Mouse (Mus musculus) heart, postnatal 25 days (tissue): Measurements from ENCODE around the gene Tnmd. TPM values are rescaled to one million over a fixed set of nuclear protein-coding genes. Genes with fewer than 3 reads are reported as not detected.
A peak's percentile ranks its signal among the peaks of the same experiment; 100 is the strongest.

Experiments used
- DNase-seq: peaks from one replicate; pipeline ENCODE4 v3.0.0; 2022; ENCODE audit warnings: low spot score
- intact Hi-C: fragments of 180-260 bp; cut with DNase I; formaldehyde crosslinking; loops from one replicate; pipeline ENCODE4 v1.15.1; 2025
- total RNA-seq, 2 experiments: library from RNA; stranded (reverse); gene quantifications; 2 replicates each; pipeline ENCODE4 v1.2.3; 2021

The Tnmd gene
- total RNA-seq, result under 1 TPM in 1 of 2 experiments, not detected in 1; 0.25 TPM

DNA sequence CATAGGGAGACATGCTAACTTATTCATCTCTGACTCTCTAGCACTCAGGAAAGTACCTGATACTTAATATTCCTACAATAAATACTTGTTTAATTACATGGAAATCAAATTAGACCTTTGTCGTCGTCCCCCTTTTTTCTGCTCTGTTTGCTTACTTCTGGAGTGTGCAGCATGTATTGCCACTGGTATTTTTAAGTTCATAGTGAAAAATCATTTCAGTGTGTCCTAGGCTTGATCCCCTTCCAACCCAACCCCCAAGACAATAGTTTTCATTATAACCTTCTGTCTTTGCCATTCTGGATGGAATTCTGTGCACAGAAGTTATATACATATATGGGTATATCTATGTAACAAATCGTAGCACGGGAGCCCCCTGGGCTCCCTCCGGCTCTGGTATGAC is at the start of gene Tnmd:
Gene Tnmd, plus strand, starts transcription at position 301 of the 400 bp plus-strand sequence.
- intact Hi-C loops, result no loop called here
- DNase-seq, result no peak

DNA sequence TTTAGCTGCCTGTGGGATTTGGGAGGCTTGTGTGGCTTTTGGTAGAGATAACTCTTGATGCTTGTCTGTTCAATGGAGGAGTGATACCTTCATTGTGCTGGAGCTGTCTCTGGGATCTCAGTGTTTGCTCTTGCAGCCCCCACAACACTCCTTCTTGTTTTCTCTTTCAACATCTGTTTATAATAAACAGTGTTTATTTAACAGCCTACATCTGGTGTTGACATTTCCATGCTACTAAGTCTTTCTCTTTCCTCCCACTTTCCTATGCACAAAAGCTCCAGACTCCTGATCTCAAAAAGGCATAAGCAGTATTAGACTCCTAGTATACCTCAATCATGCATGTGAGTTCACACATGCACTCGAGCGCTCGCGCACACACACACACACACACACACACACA is 2.9 kb downstream of the Tnmd start:
- no peak for DNase-seq
- intact Hi-C loops, result no loop called here

DNA sequence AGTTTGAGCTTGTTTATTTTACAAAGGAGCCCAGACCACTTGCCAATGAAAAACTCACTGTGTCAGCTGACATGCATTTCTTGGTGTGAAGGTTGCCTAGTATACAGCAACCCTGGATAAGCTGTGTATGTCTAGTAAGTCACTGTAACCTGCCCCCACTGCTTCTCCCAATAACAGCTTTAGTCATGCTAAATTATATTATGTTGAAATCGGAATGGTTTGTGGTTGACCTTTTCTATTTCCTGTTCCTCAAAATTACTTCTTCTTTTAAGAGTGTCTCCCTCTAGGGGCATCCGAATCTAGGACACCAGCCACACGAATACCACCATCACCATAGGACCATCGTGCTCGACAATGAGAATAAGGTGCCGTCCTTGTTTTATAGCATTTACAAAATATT is 19.0 kb downstream of the Tnmd start:
- no peak for DNase-seq
- intact Hi-C loops, result no loop called here

DNA sequence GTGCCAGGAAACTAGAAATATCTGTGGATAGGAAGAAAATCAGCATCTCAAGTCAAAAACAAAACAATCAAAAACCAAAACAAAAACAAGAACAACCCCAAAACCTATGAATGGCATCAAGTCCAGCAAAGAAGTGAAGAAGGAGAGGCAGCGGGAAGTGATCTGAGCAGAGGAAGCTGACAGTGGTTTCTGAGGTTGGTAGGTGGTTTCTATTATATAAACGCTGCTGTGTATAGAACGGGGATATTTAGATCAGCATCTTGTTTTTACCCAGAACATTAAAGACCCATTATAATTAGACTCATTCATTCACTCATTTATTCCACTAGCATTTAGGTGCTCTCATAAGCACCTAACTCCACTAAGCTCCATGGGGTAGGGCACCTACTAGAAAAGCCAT is 36.5 kb downstream of the Tnmd start:
- intact Hi-C loops, result no loop called here
- no peak for DNase-seq

DNA sequence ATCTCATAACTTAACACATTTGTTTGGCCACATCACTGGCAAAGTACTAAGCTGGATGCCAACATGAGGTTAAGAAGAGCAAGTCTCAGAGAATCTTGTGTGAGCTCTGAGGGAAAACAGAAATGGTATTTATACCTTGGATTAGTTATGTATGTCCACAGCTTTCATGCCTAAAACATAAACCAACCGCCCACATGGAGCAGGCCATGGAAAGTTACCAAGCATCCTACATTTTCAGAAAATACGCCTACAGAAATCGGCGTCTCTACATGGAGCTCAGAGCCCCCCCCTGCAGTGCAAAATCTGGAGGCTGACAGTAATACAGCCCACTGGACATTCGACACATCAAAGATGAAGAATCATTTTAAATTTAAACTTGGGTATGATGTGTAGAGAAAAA is 37.3 kb downstream of the Tnmd start:
- DNase-seq, result no peak
- intact Hi-C loops, result no loop called here

DNA sequence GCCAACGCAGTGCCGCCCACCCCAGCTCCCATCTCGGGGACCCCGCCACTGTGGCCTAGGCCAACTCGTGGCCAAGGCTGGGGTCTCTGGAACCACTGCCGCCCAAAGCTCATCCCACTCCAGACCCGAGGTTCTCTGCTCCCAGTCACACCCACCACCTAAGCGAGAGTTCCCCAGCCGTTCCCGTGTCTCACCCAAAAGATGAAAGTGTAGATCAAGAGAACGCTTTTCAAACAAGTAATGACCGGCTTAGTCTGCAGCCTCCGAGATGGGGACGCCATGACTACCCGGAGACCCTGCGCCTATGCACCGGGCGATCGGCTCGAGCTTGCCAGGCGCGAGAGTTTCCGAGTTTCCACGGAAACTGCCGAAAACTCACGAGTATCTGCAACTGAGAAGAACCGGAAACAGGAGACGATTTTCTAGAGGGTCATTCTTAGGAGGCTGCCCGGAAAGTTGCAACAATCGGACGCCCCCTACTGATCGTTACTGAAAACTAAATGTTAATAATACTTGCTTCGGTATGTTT is 47.3 kb downstream of the Tnmd start, which contains the start of gene Tspan6:
Gene Tspan6, minus strand, starts transcription at position 416 of the 529 bp plus-strand sequence.
- DNase-seq, result peak; percentile 54
- intact Hi-C loops, result loop anchor here (5.0 to 10.0 kb wide), 2 partner anchors 111 to 163 kb away; no protein-coding TSS in a partner anchor

DNA sequence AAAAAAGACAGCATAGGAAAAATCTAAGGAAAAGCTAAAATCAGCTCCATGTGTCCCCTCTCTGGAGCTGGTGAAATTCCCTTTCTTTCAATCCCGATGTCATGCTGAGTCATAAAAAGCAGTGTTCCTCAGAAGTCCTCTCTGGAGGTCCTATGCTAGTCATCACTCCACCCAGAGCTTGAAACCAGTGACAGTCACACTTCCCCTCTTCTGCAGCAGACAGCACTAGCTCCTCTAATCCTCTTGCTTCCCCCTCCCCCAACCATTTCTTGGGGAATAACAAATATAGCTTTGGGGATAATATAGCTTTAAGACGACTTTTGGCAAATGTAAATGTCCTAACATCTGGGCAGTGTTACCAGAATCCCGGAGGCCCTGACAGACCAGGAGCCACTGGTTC is 57.5 kb downstream of the Tnmd start, which contains the start of gene Srpx2:
Gene Srpx2, plus strand, starts transcription at position 166 of the 400 bp plus-strand sequence.
- intact Hi-C loops, result no loop called here
- DNase-seq, result no peak

DNA sequence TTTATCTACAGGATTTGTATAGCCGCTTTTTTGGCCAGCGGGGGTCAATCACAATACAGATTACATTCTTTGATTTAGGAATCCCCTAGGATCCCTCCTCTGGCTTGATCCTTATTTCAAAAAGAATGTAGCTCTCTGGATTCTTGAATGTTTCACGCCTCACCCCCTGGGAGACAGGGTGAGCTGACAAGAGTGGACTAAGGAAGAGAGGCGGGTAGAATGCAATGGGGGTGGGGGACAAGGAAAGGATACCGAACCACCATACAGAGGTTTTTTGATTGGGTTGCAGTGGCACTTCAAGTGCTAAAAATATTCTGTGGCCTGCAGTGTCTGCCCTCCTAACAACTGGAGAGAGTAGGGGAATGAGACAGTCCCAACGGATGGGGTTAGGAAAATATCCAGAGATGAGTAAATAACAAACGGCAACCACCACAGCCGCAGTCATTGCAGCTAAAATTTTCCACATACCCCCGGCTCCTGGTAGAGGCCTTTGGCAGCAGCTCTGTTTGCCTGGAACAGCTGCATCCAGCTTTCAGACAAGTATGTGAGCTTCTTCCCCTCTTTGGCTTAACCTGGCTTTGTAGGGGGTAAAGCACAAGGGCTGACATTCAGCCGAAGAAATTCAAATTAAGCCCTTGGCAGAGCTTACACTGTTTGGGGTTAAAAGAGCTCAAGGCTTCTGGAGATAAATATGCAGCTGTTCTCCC is 60.8 kb downstream of the Tnmd start:
- no peak for DNase-seq
- intact Hi-C loops, result no loop called here

DNA sequence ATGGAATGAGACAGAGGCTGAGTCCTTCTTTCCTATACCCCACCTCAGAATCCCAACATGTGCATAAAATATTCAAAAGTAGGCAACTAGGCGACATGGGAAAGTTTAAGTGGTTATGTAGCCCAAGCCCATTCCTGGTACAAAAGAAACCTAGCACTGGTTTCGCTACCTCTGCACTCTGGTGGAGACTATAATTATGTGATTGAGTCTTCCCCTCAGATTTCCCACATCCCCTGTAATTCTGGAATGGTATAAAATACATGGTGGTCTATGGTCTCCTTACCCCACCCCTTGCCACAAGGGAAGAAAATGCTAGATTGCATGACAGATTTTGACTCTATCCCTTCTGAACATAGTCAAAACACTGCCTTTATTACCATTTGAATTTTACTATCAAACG is 62.2 kb downstream of the Tnmd start:
- DNase-seq, result no peak
- intact Hi-C loops, result no loop called here

DNA sequence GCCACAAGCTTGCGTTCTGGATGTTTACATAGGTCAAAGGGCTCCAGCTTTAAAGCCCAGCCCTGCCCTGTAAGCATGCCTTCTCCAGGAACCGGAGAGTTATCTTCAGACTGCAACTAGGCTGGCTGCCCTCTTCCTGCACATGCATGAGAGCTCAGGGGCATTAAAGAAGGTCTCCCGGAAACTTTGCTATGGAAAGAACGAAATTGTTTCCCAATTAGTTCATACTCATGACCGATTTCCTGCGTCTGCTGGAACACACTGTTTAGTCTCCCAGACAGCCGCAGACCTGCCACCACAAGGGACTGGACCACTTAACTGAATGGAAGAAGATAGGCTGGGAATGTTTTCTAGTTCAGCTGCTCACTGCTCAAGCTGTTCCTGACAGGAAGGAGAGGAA is 63.4 kb downstream of the Tnmd start:
- intact Hi-C loops, result no loop called here

More for the DNA sequence above, 63.4 kb downstream of the Tnmd start:
- DNase-seq, result peak; percentile 20

Other genes with a start within 250 kb of the Tnmd start
- gene Pcdh19, start 162.0 kb upstream of the Tnmd start, total RNA-seq, result 1 to 10 TPM; 8.9 to 9.1 TPM
- 10 to 100 TPM in 1 of 2 experiments, 1 to 10 TPM in 1; 9.7 to 11.9 TPM for gene Tspan6, start 47.4 kb downstream of the Tnmd start, total RNA-seq
- 1 to 10 TPM; 4.3 to 4.7 TPM for gene Srpx2, start 57.4 kb downstream of the Tnmd start, total RNA-seq
- gene Sytl4, start 130.8 kb downstream of the Tnmd start, total RNA-seq, result 1 to 10 TPM; 1.1 to 1.6 TPM
- 10 to 100 TPM; 10.2 to 13.4 TPM for gene Cstf2, start 208.2 kb downstream of the Tnmd start, total RNA-seq